Mouse (Mus musculus) erythroblast, embryonic 14.5 days (primary cell): Measurements from ENCODE around the gene Tmigd3. TPM values are rescaled to one million over a fixed set of nuclear protein-coding genes. Genes with fewer than 3 reads are reported as not detected.

Experiments
- H3K27me3 ChIP-seq: 2 replicates; pipeline ENCODE4 v1.6.1; 2012; ENCODE audit warnings: inconsistent platforms; ENCODE audit not compliant: control insufficient read depth
- H3K36me3 ChIP-seq: 2 replicates; pipeline ENCODE4 v1.6.1; 2012; ENCODE audit warnings: mild to moderate bottlenecking, inconsistent platforms; ENCODE audit not compliant: control insufficient read depth
- H3K4me1 ChIP-seq: 2 replicates; pipeline ENCODE4 v1.6.1; 2012; ENCODE audit warnings: inconsistent platforms; ENCODE audit not compliant: control insufficient read depth
- H3K4me3 ChIP-seq: replicated peaks from 2 replicates; pipeline ENCODE3; 2012; ENCODE audit warnings: moderate library complexity, mild to moderate bottlenecking, inconsistent platforms
- H3K9me3 ChIP-seq: 2 replicates; pipeline ENCODE4 v1.6.1; 2012; ENCODE audit warnings: low read length, inconsistent platforms, mixed read lengths; ENCODE audit not compliant: control insufficient read depth
- GATA1 ChIP-seq: IDR thresholded peaks from 2 replicates; pipeline ENCODE4 v1.6.1; 2012; ENCODE audit warnings: low read length, inconsistent platforms, mixed read lengths
- TAL1 ChIP-seq: IDR thresholded peaks from 3 replicates; pipeline ENCODE4 v1.6.1; 2012; ENCODE audit warnings: low read length, inconsistent platforms, mixed read lengths
- polyA plus RNA-seq: library from polyadenylated mRNA; stranded (reverse); fragments of >175 nt; gene quantifications from 2 replicates; pipeline ENCODE4 v1.2.3, GENCODE M21; 2012

The Tmigd3 gene
- polyA plus RNA-seq, 1 experiment, result not detected

GRCm38 (mm10) chr3:105932240-105933071 is 61.8 kb downstream of the Tmigd3 start, which contains the start of gene I830077J02Rik:
Gene I830077J02Rik, minus strand, starts transcription at chr3:105932664.
- no peak for TF ChIP-seq GATA1
- no peak for TF ChIP-seq TAL1
- Histone ChIP-seq H3K36me3 (peaks cover 7% of the 10 kb centered on the region), H3K9me3 (no peaks in the 10 kb centered on the region), H3K4me3 (no peak within 1 kb of the TSS), H3K27me3 (no peaks in the 10 kb centered on the region), H3K4me1 (peaks cover 4% of the 10 kb centered on the region)

GRCm38 (mm10) chr3:105933926-105934325 is 63.2 kb downstream of the Tmigd3 start:
- Histone ChIP-seq H3K4me3 (no peak overlapping the region), H3K9me3 (no peaks in the 10 kb centered on the region), H3K4me1 (peaks cover 4% of the 10 kb centered on the region; the same call in 1 of the 2 replicates), H3K27me3 (no peaks in the 10 kb centered on the region), H3K36me3 (peaks cover 12% of the 10 kb centered on the region)
- TF ChIP-seq TAL1 (no peak), GATA1 (no peak)

- no peaks in the 10 kb centered on the region for H3K9me3 ChIP-seq
- peaks cover 18% of the 10 kb centered on the region for H3K36me3 ChIP-seq
- peaks cover 4% of the 10 kb centered on the region; the same call in 1 of the 2 replicates for H3K4me1 ChIP-seq
- H3K4me3 ChIP-seq, result no peak overlapping the region
- TF ChIP-seq GATA1 (no peak), TAL1 (no peak)
- H3K27me3 ChIP-seq, result no peaks in the 10 kb centered on the region
Measured at GRCm38 (mm10) chr3:105935033-105935432, 64.3 kb downstream of the Tmigd3 start.

DNA sequence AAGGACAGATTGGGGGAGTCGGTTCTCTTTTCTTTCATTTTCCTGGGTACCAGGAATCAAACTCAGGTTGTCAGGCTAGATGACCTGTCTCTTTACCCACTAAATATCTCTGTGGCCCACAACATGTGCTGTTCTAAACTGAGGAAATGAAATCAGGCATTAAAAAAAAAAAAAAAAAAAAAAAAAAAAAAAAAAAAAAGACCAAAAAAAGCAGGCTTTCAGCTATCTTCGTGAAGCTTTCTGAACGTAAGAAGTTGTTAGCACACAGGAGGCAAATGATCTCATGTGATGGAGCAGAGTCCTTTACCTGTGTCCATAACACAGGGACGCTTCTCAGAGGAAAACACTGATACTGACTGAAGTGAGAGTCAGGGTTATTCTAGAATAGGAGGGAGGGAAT is 65.4 kb downstream of the Tmigd3 start:
- TF ChIP-seq GATA1 (no peak), TAL1 (no peak)
- Histone ChIP-seq H3K36me3 (peaks cover 29% of the 10 kb centered on the region), H3K4me3 (no peak overlapping the region), H3K9me3 (no peaks in the 10 kb centered on the region), H3K4me1 (peaks cover 4% of the 10 kb centered on the region; the same call in 1 of the 2 replicates), H3K27me3 (no peaks in the 10 kb centered on the region)

DNA sequence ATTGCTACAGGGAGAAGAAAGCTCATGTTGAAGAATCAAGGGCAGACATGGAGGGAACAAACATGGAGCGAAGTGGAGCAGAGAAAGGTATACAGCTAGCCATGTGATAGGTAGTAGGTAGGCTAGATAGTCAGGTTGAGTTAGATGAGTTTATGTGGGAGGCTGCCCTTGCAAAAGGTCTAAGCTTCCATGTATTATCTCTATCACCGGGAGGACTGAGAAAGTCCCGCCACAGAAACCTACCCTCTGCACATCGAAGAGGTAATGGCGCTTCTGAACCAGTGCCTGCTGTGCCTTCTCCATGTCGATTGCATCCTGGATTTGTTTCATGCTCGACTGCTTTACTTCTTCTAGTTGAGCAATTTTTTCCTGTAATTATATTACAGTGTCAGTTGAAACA is 80.6 kb downstream of the Tmigd3 start:
- no peak for TF ChIP-seq TAL1
- no peak for TF ChIP-seq GATA1
- Histone ChIP-seq H3K27me3 (no peaks in the 10 kb centered on the region), H3K9me3 (no peaks in the 10 kb centered on the region), H3K36me3 (peaks cover 100% of the 10 kb centered on the region), H3K4me1 (peaks cover 14% of the 10 kb centered on the region), H3K4me3 (no peak overlapping the region)

GRCm38 (mm10) chr3:105957235-105957634 is 86.5 kb downstream of the Tmigd3 start:
- Histone ChIP-seq H3K4me1 (peaks cover 37% of the 10 kb centered on the region), H3K4me3 (peak overlapping the region; percentile 75), H3K9me3 (peaks cover 2% of the 10 kb centered on the region; the same call in 1 of the 2 replicates), H3K27me3 (no peaks in the 10 kb centered on the region), H3K36me3 (peaks cover 71% of the 10 kb centered on the region)
- no peak for TF ChIP-seq GATA1
- TF ChIP-seq TAL1, result no peak

- Histone ChIP-seq H3K27me3 (no peaks in the 10 kb centered on the region), H3K36me3 (peaks cover 71% of the 10 kb centered on the region), H3K4me3 (peak overlapping the region; percentile 75), H3K4me1 (peaks cover 37% of the 10 kb centered on the region), H3K9me3 (peaks cover 2% of the 10 kb centered on the region; the same call in 1 of the 2 replicates)
- TF ChIP-seq TAL1, result no peak
- TF ChIP-seq GATA1, result no peak
Measured at GRCm38 (mm10) chr3:105958204-105958603, 87.5 kb downstream of the Tmigd3 start.

GRCm38 (mm10) chr3:105958974-105959580 is 88.4 kb downstream of the Tmigd3 start, which contains the start of gene Wdr77:
Gene Wdr77, plus strand, starts transcription at chr3:105959369.
- no peak for TF ChIP-seq TAL1
- TF ChIP-seq GATA1, result no peak
- H3K4me1 ChIP-seq, result peaks cover 37% of the 10 kb centered on the region
- H3K27me3 ChIP-seq, result no peaks in the 10 kb centered on the region
- H3K4me3 ChIP-seq, result peak within 1 kb of the TSS; percentile 75
- peaks cover 69% of the 10 kb centered on the region for H3K36me3 ChIP-seq
- H3K9me3 ChIP-seq, result peaks cover 2% of the 10 kb centered on the region; the same call in 1 of the 2 replicates

- peak overlapping the region; percentile 75 for H3K4me3 ChIP-seq
- H3K9me3 ChIP-seq, result peaks cover 2% of the 10 kb centered on the region; the same call in 1 of the 2 replicates
- TF ChIP-seq TAL1, result no peak
- no peak for TF ChIP-seq GATA1
- peaks cover 69% of the 10 kb centered on the region for H3K36me3 ChIP-seq
- H3K4me1 ChIP-seq, result peaks cover 37% of the 10 kb centered on the region
- no peaks in the 10 kb centered on the region for H3K27me3 ChIP-seq
Measured at GRCm38 (mm10) chr3:105959585-105959984, 88.9 kb downstream of the Tmigd3 start.
